Mouse (Mus musculus) CH12.LX (cell line): ENCODE results near the gene Plekhm3. TPM values are rescaled to one million over a fixed set of nuclear protein-coding genes. Genes with fewer than 3 reads are reported as not detected.

Experiments
- DNase-seq: peaks from one replicate; pipeline ENCODE4 v3.0.0-alpha.2; 2013; ENCODE audit errors: extremely low read depth
- H3K27ac ChIP-seq: 2 replicates; pipeline ENCODE4 v1.5.1; 2012; ENCODE audit warnings: low read depth, mild to moderate bottlenecking, control low read depth, moderate library complexity; ENCODE audit not compliant: insufficient read depth
- H3K27me3 ChIP-seq: replicated peaks from 2 replicates; pipeline ENCODE3; 2012; ENCODE audit warnings: inconsistent platforms
- H3K36me3 ChIP-seq, 2 experiments: replicated peaks in 1 of 2; 2 replicates each; pipeline versions ENCODE3 to v1.6.1; 2012; ENCODE audit warnings: inconsistent platforms in 1 of 2, low read length in 1 of 2, mild to moderate bottlenecking in 1 of 2, mixed read lengths in 1 of 2, moderate library complexity in 1 of 2; ENCODE audit not compliant: control insufficient read depth in 1 of 2, insufficient read depth in 1 of 2
- H3K4me1 ChIP-seq, 2 experiments: 2 replicates each; pipeline ENCODE4 v1.6.1; 2012; ENCODE audit warnings: inconsistent platforms in 1 of 2, moderate library complexity in 1 of 2; ENCODE audit not compliant: insufficient read depth in 2 of 2, control insufficient read depth in 1 of 2
- H3K4me2 ChIP-seq: 2 replicates; pipeline ENCODE4 v1.6.1; 2012; ENCODE audit warnings: low read depth, mild to moderate bottlenecking, control low read depth; ENCODE audit not compliant: poor library complexity, insufficient read depth, severe bottlenecking
- H3K4me3 ChIP-seq, 3 experiments: fragments of 150-350 bp in 1 of 3; sonication (generic) in 1 of 3; replicated peaks in 1 of 3; 2 replicates each; pipeline versions ENCODE3 to v1.5.1; 2011 to 2012; ENCODE audit warnings: low read depth in 2 of 3, low read length in 2 of 3, mild to moderate bottlenecking in 2 of 3, moderate library complexity in 2 of 3, control low read depth in 1 of 3, improper control_type of control experiment in 1 of 3, inconsistent platforms in 1 of 3, mixed read lengths in 1 of 3; ENCODE audit not compliant: poor library complexity in 1 of 3
- H3K79me2 ChIP-seq: replicated peaks from 2 replicates; pipeline ENCODE4 v1.6.1; 2012; ENCODE audit warnings: mild to moderate bottlenecking, moderate library complexity; ENCODE audit not compliant: control insufficient read depth, poor library complexity, insufficient read depth, severe bottlenecking; ENCODE audit errors: extremely low read depth
- H3K9ac ChIP-seq: 2 replicates; pipeline ENCODE4 v1.6.1; 2012; ENCODE audit warnings: low read depth, mild to moderate bottlenecking, control low read depth, moderate library complexity; ENCODE audit not compliant: insufficient read depth
- H3K9me3 ChIP-seq: replicated peaks from 2 replicates; pipeline ENCODE3; 2012; ENCODE audit warnings: low read length, inconsistent platforms, mixed read lengths
- CHD2 ChIP-seq: IDR thresholded peaks from 2 replicates; pipeline ENCODE4 v1.6.1; 2011; ENCODE audit warnings: low read length, improper control_type of control experiment
- ELF1 ChIP-seq: IDR thresholded peaks from 2 replicates; pipeline ENCODE4 v1.6.1; 2014; ENCODE audit warnings: low read depth, mild to moderate bottlenecking, inconsistent platforms, low read length, improper control_type of control experiment
- EP300 ChIP-seq: IDR thresholded peaks from 2 replicates; pipeline ENCODE4 v1.6.1; 2011; ENCODE audit warnings: low read length, improper control_type of control experiment
- IRF4 ChIP-seq: IDR thresholded peaks from 2 replicates; pipeline ENCODE4 v1.6.1; 2014; ENCODE audit warnings: low read depth, mild to moderate bottlenecking, inconsistent platforms, low read length, improper control_type of control experiment
- JUND ChIP-seq: conservative IDR thresholded peaks from 2 replicates; pipeline ENCODE4 v1.6.1; 2011; ENCODE audit warnings: low read depth, low read length, improper control_type of control experiment
- MAZ ChIP-seq: IDR thresholded peaks from 2 replicates; pipeline ENCODE4 v1.6.1; 2012; ENCODE audit warnings: low read depth, mild to moderate bottlenecking, inconsistent platforms, low read length, improper control_type of control experiment, moderate library complexity
- POLR2A ChIP-seq: IDR thresholded peaks from 2 replicates; pipeline ENCODE4 v1.6.1; 2011; ENCODE audit warnings: low read depth, mild to moderate bottlenecking, improper control_type of control experiment, low read length
- RAD21 ChIP-seq: IDR thresholded peaks from 2 replicates; pipeline ENCODE4 v1.6.1; 2011; ENCODE audit warnings: low read depth, mild to moderate bottlenecking, low read length, improper control_type of control experiment, moderate library complexity
- ZMIZ1 ChIP-seq: IDR thresholded peaks from 2 replicates; pipeline ENCODE4 v1.6.1; 2012; ENCODE audit warnings: low read depth, mild to moderate bottlenecking, inconsistent platforms, low read length, improper control_type of control experiment
- dilution Hi-C: fragments of 300-500 bp; cut with MboI; formaldehyde crosslinking; loops from 2 replicates; pipeline ENCODE4 v1.14.3; 2020; ENCODE audit warnings: low sequenced_read_pairs; ENCODE audit not compliant: extremely low pct_unique_long_range_greater_than_20kb, extremely low pct_ligation_motif_present
- in situ Hi-C: fragments of 300-500 bp; cut with MboI; formaldehyde crosslinking; loops from 3 replicates; pipeline ENCODE4 v1.14.3; 2019; ENCODE audit warnings: low sequenced_read_pairs, low pct_ligation_motif_present, low pct_unique_long_range_greater_than_20kb, mixed read lengths
- polyA plus RNA-seq: library from polyadenylated mRNA; unstranded; fragments of >175 nt; gene quantifications from 2 replicates; pipeline ENCODE4 v1.2.1, GENCODE M21; 2012; ENCODE audit warnings: low read depth; ENCODE audit not compliant: insufficient read length
- total RNA-seq, 2 experiments: library from RNA; depleted of rRNA; stranded (reverse); fragments of 300-350 nt in 1 of 2; fragments of >200 nt in 1 of 2; gene quantifications; 2 replicates each; pipeline ENCODE4 v1.2.3; 2012 to 2014

Plekhm3 gene
- total and polyA plus RNA-seq, 3 experiments, result 9.9 to 14.1 (median 13.0) TPM

GRCm38 (mm10) chr1:64807766-64808165 is 148.9 kb downstream of the Plekhm3 start:
- Histone ChIP-seq H3K4me2 (no peak overlapping the region), H3K9me3 (no peaks in the 10 kb centered on the region), H3K27ac (no peak overlapping the region), H3K79me2 (no peaks in the 10 kb centered on the region), H3K27me3 (no peaks in the 10 kb centered on the region), H3K4me3 (no peak overlapping the region), H3K36me3 (peaks cover 9 to 61% of the 10 kb centered on the region in 2 experiments), H3K4me1 (peaks cover 0 to 17% of the 10 kb centered on the region in 2 experiments; a peak in 2 of 4 replicates), H3K9ac (no peak overlapping the region)
- no peak for DNase-seq
- dilution Hi-C loops, result no loop called here
- TF ChIP-seq RAD21, result no peak
- in situ Hi-C loops, result no loop called here

- no peak overlapping the region for H3K9ac ChIP-seq
- TF ChIP-seq EP300 (no peak), IRF4 (no peak), JUND (no peak), ZMIZ1 (no peak), CHD2 (no peak), POLR2A (no peak), MAZ (no peak)
- H3K27ac ChIP-seq, result no peak overlapping the region
- no peaks in the 10 kb centered on the region for H3K79me2 ChIP-seq
- H3K4me3 ChIP-seq, result no peak overlapping the region
- H3K4me1 ChIP-seq, result peaks cover 0 to 17% of the 10 kb centered on the region in 2 experiments; a peak in 2 of 4 replicates
- dilution Hi-C loops (no loop called here), in situ Hi-C loops (no loop called here)
- peak; percentile 26 for DNase-seq
- H3K4me2 ChIP-seq, result no peak overlapping the region
- H3K9me3 ChIP-seq, result no peaks in the 10 kb centered on the region
- no peaks in the 10 kb centered on the region for H3K27me3 ChIP-seq
- peaks cover 7 to 61% of the 10 kb centered on the region in 2 experiments for H3K36me3 ChIP-seq
Measured at GRCm38 (mm10) chr1:64805217-64805616, 151.4 kb downstream of the Plekhm3 start.

- peaks cover 1 to 24% of the 10 kb centered on the region in 2 experiments for H3K4me1 ChIP-seq
- dilution Hi-C loops (no loop called here), in situ Hi-C loops (no loop called here)
- no peaks in the 10 kb centered on the region for H3K9me3 ChIP-seq
- H3K9ac ChIP-seq, result no peak overlapping the region
- no peak overlapping the region for H3K4me3 ChIP-seq
- no peak for DNase-seq
- no peaks in the 10 kb centered on the region for H3K27me3 ChIP-seq
- peaks cover 5 to 43% of the 10 kb centered on the region in 2 experiments for H3K36me3 ChIP-seq
- no peak overlapping the region for H3K4me2 ChIP-seq
- no peaks in the 10 kb centered on the region for H3K79me2 ChIP-seq
- H3K27ac ChIP-seq, result no peak overlapping the region
- TF ChIP-seq POLR2A, result no peak
- TF ChIP-seq ELF1, result no peak
- no peak for TF ChIP-seq EP300
- TF ChIP-seq, all 38 proteins: peak for 0
Measured at GRCm38 (mm10) chr1:64802631-64803030, 154.0 kb downstream of the Plekhm3 start.
